Mouse (Mus musculus): ENCODE data around the gene Sphk2. TPM values are rescaled to one million over a fixed set of nuclear protein-coding genes. Genes with fewer than 3 reads are reported as not detected.

Gene Sphk2
- polyA plus RNA-seq, 1 experiment from 2014 or later: 27.1 TPM

DNA sequence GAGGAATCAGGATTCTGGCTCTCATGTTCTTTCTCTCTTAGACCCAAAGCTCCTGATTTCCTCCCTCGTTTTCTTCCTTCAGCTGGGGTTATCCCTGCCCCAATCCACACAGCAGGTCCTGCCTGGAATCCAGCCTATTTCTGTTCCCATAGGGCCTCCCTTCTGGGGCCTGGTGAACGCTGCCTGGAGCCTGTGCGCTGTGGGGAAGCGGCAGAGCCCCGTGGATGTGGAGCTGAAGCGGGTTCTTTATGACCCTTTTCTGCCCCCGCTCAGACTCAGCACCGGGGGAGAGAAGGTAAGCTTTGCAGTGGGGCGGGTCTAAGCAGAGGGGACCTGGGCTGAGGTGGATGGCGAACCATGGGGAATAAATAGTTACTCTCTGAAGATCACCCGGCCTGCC, 16.7 kb downstream of the Sphk2 start:
- Histone ChIP-seq H3K36me3 (no peaks in the 10 kb centered on the region), H3K4me1 (replicated peaks) (peaks cover 63% of the 10 kb centered on the region)

DNA sequence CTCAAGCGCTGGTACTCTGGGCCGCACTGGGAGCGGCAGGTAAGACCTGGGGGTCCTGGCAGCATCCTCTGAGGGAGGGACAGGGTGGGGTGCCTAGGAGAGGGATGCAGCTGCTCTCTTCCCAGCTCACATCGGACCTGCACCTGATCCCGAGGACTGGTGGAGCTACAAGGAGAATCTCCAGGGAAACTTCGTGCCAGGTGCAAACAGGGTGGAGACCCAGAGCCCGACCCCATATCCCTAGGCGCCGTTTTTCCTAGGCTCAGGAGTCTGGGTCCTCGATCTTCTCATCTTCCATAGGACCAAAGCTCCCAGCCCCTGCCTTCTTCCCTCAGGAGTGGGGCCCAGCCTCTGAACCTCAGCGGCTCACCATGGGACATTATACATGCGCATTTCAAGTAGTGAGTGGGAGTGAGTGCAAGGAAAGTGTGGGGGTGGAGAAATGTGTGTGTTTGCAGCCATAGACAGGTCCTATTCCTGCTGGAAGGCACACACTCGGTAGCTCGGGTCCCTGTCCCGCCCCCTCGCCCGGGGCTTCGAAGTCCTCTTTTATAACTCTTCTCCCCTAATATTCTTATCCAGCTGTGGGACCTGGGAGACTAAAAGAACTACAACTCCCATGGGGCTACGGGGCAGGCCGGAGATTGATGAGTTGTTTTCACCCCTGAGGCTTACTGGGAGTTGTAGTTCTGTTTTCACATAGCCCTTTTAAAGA, 17.3 kb downstream of the Sphk2 start:
- WGBS: 0% methylated on average over 20 of the region's 20 CpGs
- peak overlapping the region; percentile 92 for H3K4me2 ChIP-seq (replicated peaks)
- H3K27me3 ChIP-seq: peaks cover 28% of the 10 kb centered on the region
- H3K27ac ChIP-seq: peak overlapping the region; percentile 85
- H3K9ac ChIP-seq (replicated peaks): peak overlapping the region; percentile 80
- no peaks in the 10 kb centered on the region for H3K36me3 ChIP-seq
- peak; percentile 10 for ATAC-seq
- H3K4me1 ChIP-seq (replicated peaks): peaks cover 57% of the 10 kb centered on the region
- no peaks in the 10 kb centered on the region for H3K9me3 ChIP-seq
- peak overlapping the region; percentile 52 for H3K4me3 ChIP-seq (replicated peaks)

More for the DNA sequence above, 16.7 kb downstream of the Sphk2 start:
- WGBS: 28% methylated on average over 11 of the region's 11 CpGs
- no peak for ATAC-seq
- Histone ChIP-seq H3K4me2 (replicated peaks) (peak overlapping the region; percentile 92), H3K9ac (replicated peaks) (peak overlapping the region; percentile 53), H3K4me3 (replicated peaks) (peak overlapping the region; percentile 52), H3K9me3 (no peaks in the 10 kb centered on the region), H3K27me3 (peaks cover 28% of the 10 kb centered on the region), H3K27ac (peak overlapping the region; percentile 85)

DNA sequence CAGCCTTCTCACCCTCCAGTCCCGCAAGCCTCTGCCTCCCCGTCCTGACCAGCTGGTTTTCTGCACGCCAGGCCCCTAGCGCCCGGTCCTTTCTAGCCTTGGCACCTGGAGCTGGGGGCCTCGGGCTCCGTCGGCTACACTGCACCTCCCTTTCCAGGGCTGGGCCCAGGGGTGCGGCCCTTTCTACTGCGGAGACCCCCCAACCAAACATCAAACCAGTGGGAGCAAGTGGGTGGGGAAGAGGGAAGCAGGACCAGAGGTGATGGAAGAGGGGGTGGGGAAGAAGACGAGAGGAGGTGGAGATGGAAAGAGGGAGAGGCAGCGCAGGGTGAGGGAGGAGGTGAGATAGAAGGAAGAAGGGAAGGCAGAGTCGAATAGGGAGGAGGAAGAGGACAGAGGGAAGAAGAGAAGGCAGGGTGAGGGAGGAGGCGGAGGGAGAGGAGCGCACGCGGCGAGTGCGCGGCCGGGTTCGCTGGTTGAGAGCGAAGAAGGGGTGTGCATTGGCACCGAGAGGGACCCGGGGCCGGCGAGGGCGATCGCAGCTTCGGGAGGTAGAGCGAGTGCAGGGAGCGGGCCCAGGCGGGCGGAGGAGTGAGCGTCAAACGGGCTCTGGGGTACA, 18.2 kb downstream of the Sphk2 start, which contains the start of gene Car11:
Gene Car11 (plus strand): TSS at position 321 of the 619 bp plus-strand sequence.
- 2% methylated on average over 36 of the region's 36 CpGs for WGBS
- no peak for ATAC-seq
- H3K4me3 ChIP-seq (replicated peaks): peak within 1 kb of the TSS; percentile 52

DNA sequence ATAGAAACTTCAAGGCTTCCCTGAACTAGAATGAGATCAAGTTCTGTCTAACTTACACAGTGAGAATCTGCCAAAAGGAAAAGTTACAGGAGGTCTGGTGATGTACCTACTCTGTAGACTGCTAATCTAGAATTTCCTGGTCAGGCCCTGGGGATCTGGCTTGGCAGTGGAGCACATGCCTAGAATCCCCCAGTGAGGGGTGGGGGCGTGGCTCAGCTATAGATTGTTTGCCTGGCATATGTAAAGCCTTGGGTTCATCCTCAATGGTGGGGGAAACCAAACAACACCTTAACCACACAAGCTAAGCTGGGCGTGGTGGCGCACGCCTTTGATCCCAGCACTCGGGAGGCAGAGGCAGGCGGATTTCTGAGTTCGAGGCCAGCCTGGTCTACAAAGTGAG, 19.9 kb downstream of the Sphk2 start:
- H3K4me2 ChIP-seq (replicated peaks): no peak overlapping the region
- whole genome bisulfite sequencing: 78% methylated on average over 7 of the region's 7 CpGs
- no peak overlapping the region for H3K9ac ChIP-seq (replicated peaks)
- H3K27ac ChIP-seq: no peak overlapping the region
- H3K4me1 ChIP-seq (replicated peaks): peaks cover 43% of the 10 kb centered on the region
- H3K9me3 ChIP-seq: no peaks in the 10 kb centered on the region
- no peaks in the 10 kb centered on the region for H3K36me3 ChIP-seq
- no peak overlapping the region for H3K4me3 ChIP-seq (replicated peaks)
- peaks cover 28% of the 10 kb centered on the region for H3K27me3 ChIP-seq
- no peak for ATAC-seq

More for the DNA sequence above, 18.2 kb downstream of the Sphk2 start, which contains the start of gene Car11:
- H3K27me3 ChIP-seq: peaks cover 28% of the 10 kb centered on the region
- peak within 1 kb of the TSS; percentile 80 for H3K9ac ChIP-seq (replicated peaks)
- H3K4me1 ChIP-seq (replicated peaks): peaks cover 57% of the 10 kb centered on the region
- no peaks in the 10 kb centered on the region for H3K9me3 ChIP-seq
- H3K36me3 ChIP-seq: no peaks in the 10 kb centered on the region
- H3K4me2 ChIP-seq (replicated peaks): peak within 1 kb of the TSS; percentile 92
- peak within 1 kb of the TSS; percentile 85 for H3K27ac ChIP-seq

DNA sequence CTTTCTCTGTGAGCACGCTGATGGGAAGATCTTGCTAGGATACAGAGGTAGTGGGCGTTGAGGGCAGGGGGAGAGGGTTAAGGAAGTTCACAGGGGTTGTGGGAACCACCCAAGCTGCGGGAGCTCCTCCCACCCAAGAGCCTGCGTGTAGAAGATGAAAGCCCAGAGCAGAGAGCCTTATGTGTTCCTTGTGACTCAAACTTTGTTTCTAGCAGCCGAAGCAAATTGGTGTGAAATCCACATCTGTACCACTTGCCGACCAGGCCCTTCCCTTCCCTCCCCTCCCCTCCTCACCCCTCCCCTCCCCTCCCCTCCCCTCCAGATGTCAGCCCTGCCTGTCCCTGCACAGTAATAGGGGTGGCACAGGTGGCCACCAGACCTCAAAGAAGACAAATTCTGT, 22.7 kb downstream of the Sphk2 start:
- H3K4me2 ChIP-seq (replicated peaks): no peak overlapping the region
- peaks cover 26% of the 10 kb centered on the region for H3K27me3 ChIP-seq
- no peak overlapping the region for H3K4me3 ChIP-seq (replicated peaks)
- 13% methylated on average over 6 of the region's 6 CpGs for WGBS
- no peak overlapping the region for H3K27ac ChIP-seq
- no peaks in the 10 kb centered on the region for H3K9me3 ChIP-seq
- no peaks in the 10 kb centered on the region for H3K36me3 ChIP-seq
- H3K9ac ChIP-seq (replicated peaks): no peak overlapping the region
- ATAC-seq: no peak
- peaks cover 19% of the 10 kb centered on the region for H3K4me1 ChIP-seq (replicated peaks)

DNA sequence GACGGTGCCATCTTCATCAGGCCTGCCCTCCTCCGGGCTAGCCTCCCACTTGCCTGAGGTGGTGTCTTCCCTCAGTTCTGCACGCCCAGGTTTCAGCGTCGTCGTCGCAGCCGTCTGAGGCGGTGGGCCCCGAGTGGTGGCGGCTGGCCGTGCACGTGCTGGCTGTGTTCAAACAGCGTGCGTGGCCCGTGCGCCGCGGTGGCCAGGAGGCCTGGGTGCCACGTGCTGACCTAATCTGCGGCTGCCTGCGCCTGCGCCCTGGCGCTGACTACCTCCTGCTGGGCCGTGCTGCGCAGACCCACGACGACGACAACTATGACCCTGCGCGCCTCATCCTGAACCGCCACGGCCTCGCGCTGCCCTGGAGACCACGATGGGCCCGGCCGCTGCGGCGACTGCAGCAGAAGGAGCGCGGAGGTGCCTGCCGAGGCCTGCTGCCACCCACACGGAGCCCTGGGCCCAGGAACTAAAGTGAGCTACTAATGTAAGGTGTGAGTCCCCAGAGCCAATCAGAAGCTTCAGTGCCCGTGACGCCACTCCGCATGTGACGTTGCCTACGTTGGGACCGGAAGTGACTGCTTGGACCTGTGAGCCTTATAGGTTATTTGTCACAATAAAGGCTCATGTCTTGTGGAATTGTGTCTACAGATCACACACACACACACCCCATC, 23.7 kb downstream of the Sphk2 start, which contains the start of gene Sec1:
Gene Sec1 (minus strand): TSS at position 482 of the 671 bp plus-strand sequence.
- Histone ChIP-seq H3K27ac (no peak within 1 kb of the TSS), H3K4me2 (replicated peaks) (no peak within 1 kb of the TSS), H3K27me3 (peaks cover 16% of the 10 kb centered on the region), H3K9ac (replicated peaks) (no peak within 1 kb of the TSS), H3K4me1 (replicated peaks) (peaks cover 9% of the 10 kb centered on the region; the same call in 1 of the 2 replicates), H3K9me3 (no peaks in the 10 kb centered on the region), H3K4me3 (replicated peaks) (no peak within 1 kb of the TSS), H3K36me3 (no peaks in the 10 kb centered on the region)
- 89% methylated on average over 50 of the region's 50 CpGs for WGBS
- ATAC-seq: no peak

DNA sequence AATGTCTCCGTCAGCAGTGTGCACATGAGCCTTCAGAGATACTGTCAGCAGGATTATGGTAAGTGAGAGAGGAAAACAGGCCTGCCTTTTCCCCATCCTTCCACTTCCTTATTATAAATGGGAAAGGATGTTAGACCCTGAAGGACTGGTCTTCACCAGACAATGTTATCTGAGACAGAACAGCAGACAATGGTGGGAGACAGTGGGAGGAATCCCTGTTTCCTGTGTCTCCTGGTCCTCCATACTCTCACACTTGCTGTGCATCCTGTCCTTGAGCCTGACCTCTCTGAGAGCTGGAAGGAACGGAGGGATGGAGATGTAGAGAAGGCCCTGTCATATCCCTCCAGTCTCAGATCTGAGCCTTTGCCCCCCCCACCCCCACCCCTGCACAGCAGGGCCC, 25.4 kb downstream of the Sphk2 start:
- ATAC-seq: no peak
- no peak overlapping the region for H3K4me2 ChIP-seq (replicated peaks)
- H3K36me3 ChIP-seq: no peaks in the 10 kb centered on the region
- H3K4me3 ChIP-seq (replicated peaks): no peak overlapping the region
- no peak overlapping the region for H3K27ac ChIP-seq
- H3K9ac ChIP-seq (replicated peaks): no peak overlapping the region
- H3K4me1 ChIP-seq (replicated peaks): 0 out of 2 replicates have a peak, but pooled peaks cover 5% of the 10 kb centered on the region
- H3K27me3 ChIP-seq: 0 out of 2 replicates have a peak, but pooled peaks cover 3% of the 10 kb centered on the region
- 71% methylated on average over 2 of the region's 2 CpGs for WGBS
- no peaks in the 10 kb centered on the region for H3K9me3 ChIP-seq

DNA sequence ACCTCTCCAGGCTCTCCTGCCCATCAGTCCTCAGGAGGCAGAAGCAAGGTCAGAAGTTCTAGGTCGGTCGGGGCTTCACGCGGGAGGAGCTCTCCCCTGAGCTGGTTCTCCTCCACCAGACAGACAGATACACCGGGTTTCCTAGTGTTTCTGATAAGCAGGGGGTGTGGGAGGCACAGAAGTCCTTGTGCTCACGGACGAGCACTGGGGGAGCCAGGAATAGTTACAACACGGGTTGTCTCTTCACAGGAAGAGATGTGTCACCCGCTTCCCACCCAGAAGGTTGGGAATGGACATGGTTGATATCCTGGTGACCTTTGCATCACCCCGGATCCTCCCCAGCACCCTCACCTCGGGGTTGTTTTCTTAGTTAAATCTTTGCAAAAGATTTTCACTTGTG, 28.0 kb downstream of the Sphk2 start:
- 86% methylated on average over 11 of the region's 11 CpGs for WGBS
- H3K4me3 ChIP-seq (replicated peaks): no peak overlapping the region
- 0 out of 2 replicates have a peak, but pooled peaks cover 3% of the 10 kb centered on the region for H3K27me3 ChIP-seq
- H3K9me3 ChIP-seq: no peaks in the 10 kb centered on the region
- 0 out of 2 replicates have a peak, but pooled peaks cover 2% of the 10 kb centered on the region for H3K4me1 ChIP-seq (replicated peaks)
- no peaks in the 10 kb centered on the region for H3K36me3 ChIP-seq
- no peak for ATAC-seq
- no peak overlapping the region for H3K4me2 ChIP-seq (replicated peaks)
- no peak overlapping the region for H3K9ac ChIP-seq (replicated peaks)
- H3K27ac ChIP-seq: no peak overlapping the region

DNA sequence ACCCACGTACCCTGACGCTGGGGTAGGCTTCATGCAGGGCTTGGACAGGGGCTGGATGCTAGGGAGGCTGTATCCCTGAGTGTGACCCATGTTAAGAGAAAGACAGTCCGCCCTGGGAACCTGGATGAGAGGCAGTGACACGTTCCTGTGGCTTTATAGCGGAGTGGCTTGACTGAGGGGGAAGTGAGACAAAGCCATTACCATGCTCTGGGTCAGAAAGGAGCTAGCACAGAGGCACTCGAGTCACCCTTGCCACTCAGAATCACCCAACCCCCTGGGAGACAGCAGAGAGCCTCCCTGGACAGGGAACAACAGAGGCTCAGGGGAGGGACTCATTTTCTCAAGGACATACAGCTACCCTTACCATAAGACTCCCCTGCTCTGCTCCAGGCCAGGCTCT, 28.7 kb downstream of the Sphk2 start:
- Histone ChIP-seq H3K4me3 (replicated peaks) (no peak overlapping the region), H3K27me3 (0 out of 2 replicates have a peak, but pooled peaks cover 3% of the 10 kb centered on the region), H3K4me1 (replicated peaks) (no peaks in the 10 kb centered on the region), H3K9ac (replicated peaks) (no peak overlapping the region), H3K9me3 (no peaks in the 10 kb centered on the region), H3K4me2 (replicated peaks) (no peak overlapping the region), H3K36me3 (no peaks in the 10 kb centered on the region), H3K27ac (no peak overlapping the region)
- no peak for ATAC-seq
- 66% methylated on average over 6 of the region's 6 CpGs for WGBS

DNA sequence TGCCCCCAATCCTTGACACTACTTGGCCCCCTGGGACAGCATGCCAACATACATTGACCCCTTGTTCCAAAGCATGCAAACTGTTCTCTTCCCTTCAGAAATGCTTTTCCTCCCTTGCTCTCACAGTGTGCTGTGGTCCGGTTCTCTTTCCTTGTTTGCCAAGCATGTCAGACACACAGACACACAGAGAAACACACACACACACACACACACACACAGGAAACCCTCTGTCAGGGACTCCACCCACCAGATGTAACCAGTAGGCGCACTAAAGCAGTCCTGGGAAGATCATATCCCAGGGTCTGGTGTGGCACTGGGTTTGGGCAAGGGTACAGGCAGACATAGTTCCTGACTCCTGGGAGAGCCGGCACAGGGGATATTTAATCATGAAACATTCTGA, 31.0 kb downstream of the Sphk2 start:
- H3K9ac ChIP-seq (replicated peaks): no peak overlapping the region
- H3K27ac ChIP-seq: no peak overlapping the region
- H3K27me3 ChIP-seq: no peaks in the 10 kb centered on the region
- 74% methylated on average over 3 of the region's 3 CpGs for WGBS
- no peak overlapping the region for H3K4me3 ChIP-seq (replicated peaks)
- H3K4me1 ChIP-seq (replicated peaks): peaks cover 11% of the 10 kb centered on the region
- H3K9me3 ChIP-seq: no peaks in the 10 kb centered on the region
- H3K36me3 ChIP-seq: no peaks in the 10 kb centered on the region
- ATAC-seq: no peak
- H3K4me2 ChIP-seq (replicated peaks): no peak overlapping the region

DNA sequence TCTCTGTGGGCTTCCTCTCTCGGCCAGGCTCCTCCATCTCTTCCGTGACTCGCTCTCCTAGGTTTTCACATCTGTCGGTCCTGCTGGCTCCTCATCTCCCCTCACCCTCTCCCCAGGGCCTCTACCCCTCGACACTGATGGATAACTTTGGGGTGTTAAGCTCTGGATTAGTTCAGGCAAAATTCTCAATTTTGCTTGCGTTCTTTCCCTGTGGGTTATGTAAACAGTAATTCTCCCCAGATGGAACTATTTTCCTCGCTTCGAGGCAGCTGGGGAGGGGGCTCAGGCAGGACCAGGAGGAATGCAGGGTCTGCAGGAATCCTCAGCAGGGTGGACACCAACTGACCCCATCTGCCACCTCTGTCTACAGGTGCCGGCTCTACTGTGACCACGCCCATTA, 32.0 kb downstream of the Sphk2 start:
- 69% methylated on average over 10 of the region's 10 CpGs for WGBS
- Histone ChIP-seq H3K4me1 (replicated peaks) (peaks cover 11% of the 10 kb centered on the region), H3K27me3 (no peaks in the 10 kb centered on the region), H3K27ac (no peak overlapping the region), H3K9me3 (no peaks in the 10 kb centered on the region), H3K4me2 (replicated peaks) (no peak overlapping the region), H3K9ac (replicated peaks) (no peak overlapping the region), H3K36me3 (no peaks in the 10 kb centered on the region), H3K4me3 (replicated peaks) (no peak overlapping the region)
- ATAC-seq: no peak
